ENCODE assay signal across 9 mouse cellular contexts in the genomic region with DNA sequence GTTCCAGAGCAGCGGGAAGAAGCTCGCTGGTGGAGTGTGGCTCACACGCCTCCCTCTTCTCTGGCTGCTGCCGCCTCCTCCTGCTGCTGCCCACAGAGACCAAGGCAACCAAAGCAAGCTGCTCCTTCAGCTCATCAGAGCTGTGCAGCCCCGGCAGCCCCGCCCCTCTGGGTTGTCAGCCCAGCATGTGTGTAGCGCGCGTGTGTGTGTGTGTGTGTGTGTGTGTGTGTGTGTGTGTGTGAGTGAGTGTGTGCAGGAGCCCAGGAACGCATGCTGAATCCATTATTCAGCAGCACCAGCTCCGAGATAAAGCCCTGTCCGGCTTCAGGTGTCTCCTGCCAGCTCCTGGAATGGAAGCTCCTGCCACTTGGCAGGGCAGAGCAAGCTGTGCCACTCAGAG. TPM values are rescaled to one million over a fixed set of nuclear protein-coding genes. Genes with fewer than 3 reads are reported as not detected.
DNase-seq lines count a peak whose midpoint lies in the region; ATAC-seq and TF ChIP-seq lines count a peak whose summit lies in the region.
"Had no signal": no experiment of that assay in that cellular context is flagged by ENCODE, and none has a peak within 500 bp of the region (broad histone marks: within the 10 kb centered on the region; RNA-seq: fewer than 3 reads in every experiment).

A gene (minus strand): TSS at position 112 of the 400 bp plus-strand sequence.

- TF ChIP-seq CTCF in forebrain, postnatal 0 days (IDR thresholded peaks at IDR 0.05; ENCODE audit: low read depth), result no peak

- no peaks in the 10 kb centered on the region for H3K9me3 ChIP-seq in forebrain, embryonic 11.5 days (ENCODE audit: control insufficient read depth, low read length)
- H3K9me3 ChIP-seq in forebrain, embryonic 10.5 days, result no peaks in the 10 kb centered on the region
- H3K9me3 ChIP-seq in forebrain, postnatal 0 days (ENCODE audit: low read length), result no peaks in the 10 kb centered on the region

- H3K27me3 ChIP-seq in forebrain, embryonic 11.5 days (ENCODE audit: control insufficient read depth, insufficient read depth, low read length), result peaks cover 2% of the 10 kb centered on the region; the same call in 1 of the 2 replicates
- H3K27me3 ChIP-seq in forebrain, embryonic 10.5 days (ENCODE audit: poor library complexity, severe bottlenecking), result peaks cover 61% of the 10 kb centered on the region
- no peaks in the 10 kb centered on the region for H3K27me3 ChIP-seq in forebrain, postnatal 0 days (ENCODE audit: insufficient read depth, low read length)

- WGBS in forebrain, embryonic 11.5 days, result 51% methylated on average over 12 of the region's 12 CpGs
- WGBS in forebrain, embryonic 10.5 days, result 56% methylated on average over 12 of the region's 12 CpGs
- WGBS in forebrain, postnatal 0 days, result 7% methylated on average over 12 of the region's 12 CpGs

- no peaks in the 10 kb centered on the region for H3K36me3 ChIP-seq in forebrain, embryonic 11.5 days (ENCODE audit: control insufficient read depth, insufficient read depth, low read length)
- H3K36me3 ChIP-seq in forebrain, embryonic 10.5 days (replicated peaks), result no peaks in the 10 kb centered on the region
- H3K36me3 ChIP-seq in forebrain, postnatal 0 days (ENCODE audit: insufficient read depth), result no peaks in the 10 kb centered on the region

- no peak within 1 kb of the TSS for H3K27ac ChIP-seq in forebrain, embryonic 11.5 days (ENCODE audit: low read depth, low read length)
- no peak within 1 kb of the TSS for H3K27ac ChIP-seq in forebrain, embryonic 10.5 days
- H3K27ac ChIP-seq in forebrain, postnatal 0 days (ENCODE audit: low read depth, low read length), result no peak within 1 kb of the TSS

- no peak within 1 kb of the TSS for H3K4me2 ChIP-seq in forebrain, embryonic 11.5 days (ENCODE audit: low read depth, low read length, severe bottlenecking)
- H3K4me2 ChIP-seq in forebrain, postnatal 0 days (ENCODE audit: low read depth), result peak within 1 kb of the TSS; percentile 43

- ATAC-seq in forebrain, embryonic 11.5 days (replicated peaks; ENCODE audit: low FRiP score), result peak; percentile 63; the same call in 1 of the 2 replicates
- peak; percentile 69 for ATAC-seq in cerebellum, adult (ENCODE audit: insufficient number of reproducible peaks, low FRiP score, low TSS enrichment)
- ATAC-seq in forebrain, postnatal 0 days, result peak; percentile 90

- no peak within 1 kb of the TSS for H3K4me3 ChIP-seq in forebrain, embryonic 11.5 days (ENCODE audit: low read depth, low read length)
- no peak within 1 kb of the TSS for H3K4me3 ChIP-seq in forebrain, embryonic 10.5 days
- peak within 1 kb of the TSS; percentile 14 for H3K4me3 ChIP-seq in forebrain, postnatal 0 days (ENCODE audit: low read depth, low read length)

- DNase-seq in forebrain, embryonic 11.5 days (ENCODE audit: low spot score), result peak; percentile 70
- no peak for DNase-seq in forebrain, embryonic 10.5 days (ENCODE audit: extremely low spot score, low spot score)
- peak; percentile 82 for DNase-seq in forebrain, postnatal 0 days
- peak; percentile 59 to 68 for DNase-seq in layer of hippocampus, adult 18-20 months (ENCODE audit: low spot score in 2 of 2)
- peak; percentile 48 to 77 for DNase-seq in lung, postnatal 4 days
- peak; percentile 66 for DNase-seq in telencephalon, adult 2 months (ENCODE audit: low read depth, low spot score)
- DNase-seq in urinary bladder, postnatal 4 days (ENCODE audit: low spot score in 2 of 2), result no peak

- H3K9ac ChIP-seq in forebrain, embryonic 11.5 days (ENCODE audit: low read length), result no peak within 1 kb of the TSS
- peak within 1 kb of the TSS; percentile 25; the same call in 1 of the 2 replicates for H3K9ac ChIP-seq in forebrain, postnatal 0 days

- peaks cover 11% of the 10 kb centered on the region; the same call in 1 of the 2 replicates for H3K4me1 ChIP-seq in forebrain, embryonic 11.5 days (replicated peaks; ENCODE audit: control insufficient read depth, insufficient read depth, low read length)
- peaks cover 40% of the 10 kb centered on the region for H3K4me1 ChIP-seq in forebrain, embryonic 10.5 days
- H3K4me1 ChIP-seq in forebrain, postnatal 0 days (ENCODE audit: insufficient read depth), result peaks cover 18% of the 10 kb centered on the region

RNA-seq across cellular contexts. Expression of the gene that starts here (rescaled TPM):
- polyA plus RNA-seq in forebrain, embryonic 11.5 days (2014; fragmentation: Nextera tagmentation; extraction: Ambion mirVana), result 0.09 and 0.13 TPM in 2 replicates
- 0.06 and 0.12 TPM in 2 replicates for polyA plus RNA-seq in forebrain, embryonic 10.5 days (2016; fragmentation: Nextera tagmentation; extraction: Ambion mirVana)
- total RNA-seq in forebrain, postnatal 0 days (2014; rRNA removed), result 5.9 and 7.6 TPM in 2 replicates
- polyA plus RNA-seq in forebrain, postnatal 0 days (2015; fragmentation: Nextera tagmentation; extraction: Ambion mirVana), result 1.7 and 3.0 TPM in 2 replicates
- 1 to 10 TPM; 2.9 to 4.4 TPM for total RNA-seq in layer of hippocampus, adult 18-20 months (2021)
- polyA plus RNA-seq: C2C12 had no signal

Comparison
In these comparisons a context has a peak if more than half of its experiments do, and no peak if none do; other contexts are left out.
1. DNase-seq: peak in forebrain, postnatal 0 days (single experiment), layer of hippocampus, adult 18-20 months (2 of 2), lung, postnatal 4 days (2 of 2) and telencephalon, adult 2 months (single experiment); none in forebrain, embryonic 10.5 days (single experiment) and urinary bladder, postnatal 4 days (0 of 2).
2. Peak in DNase-seq and ATAC-seq in forebrain, embryonic 11.5 days; RNA of the gene not detected or under 1 TPM.
3. Peak in every context shown above with its lines, with median percentiles within 50 percentile points of each other: ATAC-seq.